Mouse (Mus musculus) spleen, adult 2 months (tissue): ENCODE data around the gene Mmp27.

Experiments
- CTCF ChIP-seq: fragments of 200-500 bp; IDR thresholded peaks from 2 replicates; pipeline ENCODE4 v1.5.1; 2011; ENCODE audit warnings: mild to moderate bottlenecking, inconsistent platforms; ENCODE audit not compliant: insufficient read depth, insufficient read length, insufficient replicate concordance; ENCODE audit errors: extremely low read depth
- POLR2A ChIP-seq: fragments of 200-500 bp; IDR thresholded peaks from 2 replicates; pipeline ENCODE4 v1.6.1; 2011; ENCODE audit warnings: low read depth, low read length, inconsistent platforms

- TF ChIP-seq POLR2A (no peak), CTCF (no peak)
These were observed 22.1 kb downstream of the Mmp27 start for GRCm38 (mm10) chr9:7593272-7593812.
